ENCODE assay signal across 8 mouse cellular contexts in genomic region chr12:111425789-111426460, GRCm38 (mm10). TPM values are rescaled to one million over a fixed set of nuclear protein-coding genes. Genes with fewer than 3 reads are reported as not detected.
A peak's percentile ranks its signal among the peaks of the same experiment; 100 is the strongest.
DNase-seq lines count a peak whose midpoint lies in the region; ATAC-seq lines count a peak whose summit lies in the region.

No protein-coding gene starts in this region.

- no peak overlapping the region for H3K9ac ChIP-seq in intestine, embryonic 15.5 days

- no peaks in the 10 kb centered on the region for H3K9me3 ChIP-seq in intestine, embryonic 15.5 days

- no peak overlapping the region for H3K27ac ChIP-seq in intestine, embryonic 15.5 days

- no peak overlapping the region for H3K4me3 ChIP-seq in intestine, embryonic 15.5 days (replicated peaks)

- 0 out of 2 replicates have a peak overlapping the region, but pooled peaks have one; percentile 37 for H3K4me2 ChIP-seq in intestine, embryonic 15.5 days (replicated peaks)

- 17% methylated on average over 29 of the region's 29 CpGs for WGBS in intestine, embryonic 15.5 days

- ATAC-seq in common myeloid progenitor, adult 5-6 weeks (replicated peaks; ENCODE audit: low read depth, poor library complexity, severe bottlenecking), result peak; percentile 50
- ATAC-seq in intestine, embryonic 15.5 days, result peak; percentile 60
- ATAC-seq in megakaryocyte-erythroid progenitor cell, adult 5-6 weeks (replicated peaks; ENCODE audit: low FRiP score, low TSS enrichment, poor library complexity, severe bottlenecking), result peak; percentile 58

- peaks cover 73% of the 10 kb centered on the region for H3K27me3 ChIP-seq in intestine, embryonic 15.5 days (replicated peaks)

- intact Hi-C loops in left cerebral cortex, postnatal 14 days (cut with DNase I), result loop anchor here (1.0 to 10.0 kb wide), 3 partner anchors 34 to 219 kb away; no protein-coding TSS in a partner anchor

- H3K4me1 ChIP-seq in intestine, embryonic 15.5 days (replicated peaks), result peaks cover 54% of the 10 kb centered on the region

- DNase-seq in ZHBTc4 (ENCODE audit: low read depth, low spot score), result peak; percentile 92
- peak; percentile 97 for DNase-seq in gastrocnemius, postnatal 10 days
- DNase-seq in left cerebral cortex, postnatal 14 days (ENCODE audit: low spot score in 2 of 2), result peak; percentile 87 to 94
- DNase-seq in right cerebral cortex, postnatal 25 days, result peak; percentile 86
- peak; percentile 78 for DNase-seq in yolk sac, embryonic 10.5 days (ENCODE audit: low spot score)

- H3K36me3 ChIP-seq in intestine, embryonic 15.5 days, result no peaks in the 10 kb centered on the region

RNA-seq across cellular contexts. Expression of gene Exoc3l4, which starts 9.1 kb away (rescaled TPM):
- total RNA-seq in common myeloid progenitor, adult 5-6 weeks (2017), result 0.32 TPM in 1 of 2 replicates, not detected in the other
- 10 to 100 TPM; 20.3 to 26.0 TPM for total RNA-seq in gastrocnemius, postnatal 10 days (2021)
- polyA plus RNA-seq in intestine, embryonic 15.5 days (2015; fragmentation: Nextera tagmentation; extraction: Ambion mirVana), result 11.1 and 11.5 TPM in 2 replicates
- total RNA-seq in left cerebral cortex, postnatal 14 days (2021), result under 1 TPM; 0.62 to 0.70 TPM
- total RNA-seq in megakaryocyte-erythroid progenitor cell, adult 5-6 weeks (2014; fragmentation: Nextera tagmentation), result 0.27 TPM in 1 of 2 replicates, not detected in the other
- not detected in 2 replicates for total RNA-seq in megakaryocyte-erythroid progenitor cell, adult 5-6 weeks (2017)

RNA-seq across cellular contexts. Expression of gene Tnfaip2, which starts 16.3 kb away (rescaled TPM):
- total RNA-seq in common myeloid progenitor, adult 5-6 weeks (2017), result 60.2 and 79.0 TPM in 2 replicates
- total RNA-seq in gastrocnemius, postnatal 10 days (2021), result 10 to 100 TPM; 37.0 to 47.7 TPM
- polyA plus RNA-seq in intestine, embryonic 15.5 days (2015; fragmentation: Nextera tagmentation; extraction: Ambion mirVana), result 4.9 and 5.7 TPM in 2 replicates
- under 1 TPM; 0.40 to 0.93 TPM for total RNA-seq in left cerebral cortex, postnatal 14 days (2021)
- total RNA-seq in megakaryocyte-erythroid progenitor cell, adult 5-6 weeks (2014; fragmentation: Nextera tagmentation), result 163 and 178 TPM in 2 replicates
- total RNA-seq in megakaryocyte-erythroid progenitor cell, adult 5-6 weeks (2017), result 102 and 149 TPM in 2 replicates

RNA-seq across cellular contexts. Expression of gene Lbhd2, which starts 19.3 kb away (rescaled TPM):
- not detected in 2 replicates for total RNA-seq in common myeloid progenitor, adult 5-6 weeks (2017)
- under 1 TPM in 1 of 2 experiments, not detected in 1; 0.70 TPM for total RNA-seq in gastrocnemius, postnatal 10 days (2021)
- 1.6 and 2.0 TPM in 2 replicates for polyA plus RNA-seq in intestine, embryonic 15.5 days (2015; fragmentation: Nextera tagmentation; extraction: Ambion mirVana)
- total RNA-seq in left cerebral cortex, postnatal 14 days (2021), result 1 to 10 TPM in 1 of 2 experiments, not detected in 1; 1.8 TPM
- total RNA-seq in megakaryocyte-erythroid progenitor cell, adult 5-6 weeks (2014; fragmentation: Nextera tagmentation), result not detected in 2 replicates
- total RNA-seq in megakaryocyte-erythroid progenitor cell, adult 5-6 weeks (2017), result not detected in 2 replicates

RNA-seq across cellular contexts. Expression of gene Cdc42bpb, which starts 48.4 kb away (rescaled TPM):
- 2.0 and 2.4 TPM in 2 replicates for total RNA-seq in common myeloid progenitor, adult 5-6 weeks (2017)
- 10 to 100 TPM; 48.3 to 55.8 TPM for total RNA-seq in gastrocnemius, postnatal 10 days (2021)
- 31.8 and 33.9 TPM in 2 replicates for polyA plus RNA-seq in intestine, embryonic 15.5 days (2015; fragmentation: Nextera tagmentation; extraction: Ambion mirVana)
- total RNA-seq in left cerebral cortex, postnatal 14 days (2021), result 100 to 1,000 TPM; 138 to 141 TPM
- total RNA-seq in megakaryocyte-erythroid progenitor cell, adult 5-6 weeks (2014; fragmentation: Nextera tagmentation), result 7.9 and 11.5 TPM in 2 replicates
- 2.6 and 9.6 TPM in 2 replicates for total RNA-seq in megakaryocyte-erythroid progenitor cell, adult 5-6 weeks (2017)

RNA-seq across cellular contexts. Expression of gene Gm266, which starts 59.7 kb away (rescaled TPM):
- total RNA-seq in common myeloid progenitor, adult 5-6 weeks (2017), result not detected in 2 replicates
- total RNA-seq in gastrocnemius, postnatal 10 days (2021), result 1 to 10 TPM; 4.7 to 6.5 TPM
- 17.7 and 19.9 TPM in 2 replicates for polyA plus RNA-seq in intestine, embryonic 15.5 days (2015; fragmentation: Nextera tagmentation; extraction: Ambion mirVana)
- 1 to 10 TPM; 4.0 to 6.6 TPM for total RNA-seq in left cerebral cortex, postnatal 14 days (2021)
- total RNA-seq in megakaryocyte-erythroid progenitor cell, adult 5-6 weeks (2014; fragmentation: Nextera tagmentation), result not detected in 2 replicates
- not detected in 2 replicates for total RNA-seq in megakaryocyte-erythroid progenitor cell, adult 5-6 weeks (2017)

Comparison
In these comparisons a context has a peak if more than half of its experiments do, and no peak if none do; other contexts are left out.
1. RNA of gene Exoc3l4, which starts 9.1 kb away (total RNA-seq): 20.3 to 26.0 TPM in gastrocnemius, postnatal 10 days; 0.62 to 0.70 TPM in left cerebral cortex, postnatal 14 days, 0.32 TPM in common myeloid progenitor, adult 5-6 weeks and 0.27 TPM in megakaryocyte-erythroid progenitor cell, adult 5-6 weeks; every median in the first group is over 10 times any median in the second.
2. RNA of gene Tnfaip2, which starts 16.3 kb away (total RNA-seq): 102 to 178 TPM in megakaryocyte-erythroid progenitor cell, adult 5-6 weeks, 60.2 to 79.0 TPM in common myeloid progenitor, adult 5-6 weeks and 37.0 to 47.7 TPM in gastrocnemius, postnatal 10 days; 0.40 to 0.93 TPM in left cerebral cortex, postnatal 14 days; every median in the first group is over 10 times any median in the second.
3. Peak in every context shown above with its lines, with median percentiles within 50 percentile points of each other: DNase-seq and ATAC-seq.